Mouse (Mus musculus): ENCODE measurements around the gene Syce2. TPM values are rescaled to one million over a fixed set of nuclear protein-coding genes. Genes with fewer than 3 reads are reported as not detected.

The Syce2 gene
- polyA plus RNA-seq, 1 experiment from 2014 or later = 110 TPM

DNA sequence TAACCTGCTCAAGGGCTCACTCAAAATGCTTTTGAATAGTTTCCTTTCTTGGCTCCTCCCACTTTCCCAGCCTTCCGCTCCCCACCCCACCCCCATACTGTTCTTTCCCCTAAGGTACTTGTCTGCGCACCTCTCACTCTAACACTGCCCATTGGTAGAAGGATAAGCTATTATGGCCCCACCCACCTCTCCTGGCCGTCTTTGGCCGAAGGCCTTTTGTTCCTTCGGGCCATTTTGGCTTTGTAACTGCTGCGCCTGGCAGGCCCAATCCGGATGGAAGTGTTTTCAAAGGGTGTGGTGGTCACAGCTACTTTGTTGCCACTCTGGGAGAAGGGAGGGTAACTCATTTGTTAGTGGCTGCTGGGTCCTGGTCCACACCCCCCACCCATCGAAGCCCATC, 43.4 kb downstream of the Syce2 start:
- no peak for ATAC-seq
- Histone ChIP-seq H3K4me3 (no peak overlapping the region), H3K27ac (no peak overlapping the region), H3K36me3 (peaks cover 18% of the 10 kb centered on the region), H3K27me3 (replicated peaks) (peaks cover 85% of the 10 kb centered on the region), H3K4me2 (no peak overlapping the region; the same call in 1 of the 2 replicates), H3K9me3 (replicated peaks) (no peaks in the 10 kb centered on the region), H3K4me1 (peaks cover 25% of the 10 kb centered on the region), H3K9ac (no peak overlapping the region)
- WGBS (ENCODE audit: insufficient replicate concordance) = 85% methylated on average over 8 of the region's 8 CpGs

DNA sequence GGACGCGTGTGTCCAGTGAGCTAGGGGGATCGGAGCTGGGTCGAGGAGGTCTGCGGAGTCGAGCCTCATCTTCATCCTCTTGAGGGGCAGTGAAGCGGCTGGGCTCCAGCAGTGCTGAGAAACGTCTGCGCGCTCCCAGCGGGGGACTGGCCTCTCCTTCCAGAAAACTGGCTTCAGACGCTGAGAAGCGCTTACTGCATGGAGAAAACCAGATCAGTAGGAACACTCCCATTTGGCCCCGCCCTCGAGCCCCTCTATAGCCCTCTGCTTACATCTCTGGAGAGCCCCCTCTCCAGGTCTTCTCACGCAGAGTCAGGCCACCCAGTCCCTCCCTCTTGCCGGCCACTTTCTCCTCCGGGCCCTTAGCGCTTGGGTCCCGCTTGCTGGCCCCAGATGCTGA, 45.9 kb downstream of the Syce2 start:
- Histone ChIP-seq H3K27me3 (replicated peaks) (peaks cover 72% of the 10 kb centered on the region), H3K36me3 (no peaks in the 10 kb centered on the region), H3K9ac (no peak overlapping the region), H3K27ac (no peak overlapping the region), H3K4me3 (no peak overlapping the region), H3K4me2 (no peak overlapping the region), H3K9me3 (replicated peaks) (no peaks in the 10 kb centered on the region), H3K4me1 (peaks cover 13% of the 10 kb centered on the region)
- no peak for ATAC-seq
- 27% methylated on average over 20 of the region's 20 CpGs for WGBS (ENCODE audit: insufficient replicate concordance)

DNA sequence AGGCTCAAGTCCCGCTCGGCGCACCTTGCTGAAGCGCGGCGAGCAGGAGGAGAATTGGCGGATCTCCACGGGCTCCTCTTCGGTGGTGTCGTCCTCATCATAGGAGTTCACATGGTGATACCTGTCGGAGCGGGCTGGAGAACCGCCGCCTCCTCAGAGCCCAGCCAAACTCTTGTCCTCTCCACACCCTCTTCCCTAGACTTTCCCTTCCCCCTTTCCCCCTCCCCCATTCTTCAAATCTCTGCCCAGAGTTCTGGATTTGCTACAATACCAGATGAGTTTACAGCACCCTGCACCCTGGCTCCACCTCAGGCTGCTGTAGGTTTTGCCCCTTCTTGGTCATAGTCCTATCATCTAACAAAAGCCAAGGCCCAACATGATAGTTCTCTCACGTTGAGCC, 46.7 kb downstream of the Syce2 start:
- WGBS (ENCODE audit: insufficient replicate concordance) = 79% methylated on average over 15 of the region's 15 CpGs
- no peak for ATAC-seq

DNA sequence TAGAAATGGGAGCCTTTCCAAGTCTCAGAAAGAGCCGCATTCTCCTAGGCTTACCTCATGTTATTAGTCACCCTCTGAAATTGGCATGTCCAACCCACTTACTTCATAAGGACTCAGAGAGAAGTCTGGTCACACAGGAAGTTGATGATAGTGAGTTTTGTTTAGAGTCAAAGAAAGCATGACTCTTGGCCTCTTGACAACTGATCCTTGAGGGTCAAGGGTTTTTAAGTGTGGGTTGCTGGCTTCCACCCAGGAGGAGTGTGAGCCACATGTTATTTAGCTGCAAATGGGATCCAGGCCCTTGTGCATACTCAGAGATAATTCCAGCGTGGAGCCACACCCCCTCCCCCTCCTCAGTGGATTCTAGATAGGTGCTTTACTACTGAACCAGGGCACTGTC, 49.7 kb downstream of the Syce2 start:
- Histone ChIP-seq H3K4me2 (no peak overlapping the region), H3K9me3 (replicated peaks) (no peaks in the 10 kb centered on the region)
- WGBS (ENCODE audit: insufficient replicate concordance) = 61% methylated on average over 2 of the region's 2 CpGs

More for the DNA sequence above, 46.7 kb downstream of the Syce2 start:
- H3K4me3 ChIP-seq = no peak overlapping the region
- no peak overlapping the region for H3K4me2 ChIP-seq
- no peaks in the 10 kb centered on the region for H3K36me3 ChIP-seq
- H3K27me3 ChIP-seq (replicated peaks) = peaks cover 69% of the 10 kb centered on the region
- no peak overlapping the region for H3K27ac ChIP-seq
- no peak overlapping the region for H3K9ac ChIP-seq
- H3K9me3 ChIP-seq (replicated peaks) = no peaks in the 10 kb centered on the region
- H3K4me1 ChIP-seq = peaks cover 4% of the 10 kb centered on the region

DNA sequence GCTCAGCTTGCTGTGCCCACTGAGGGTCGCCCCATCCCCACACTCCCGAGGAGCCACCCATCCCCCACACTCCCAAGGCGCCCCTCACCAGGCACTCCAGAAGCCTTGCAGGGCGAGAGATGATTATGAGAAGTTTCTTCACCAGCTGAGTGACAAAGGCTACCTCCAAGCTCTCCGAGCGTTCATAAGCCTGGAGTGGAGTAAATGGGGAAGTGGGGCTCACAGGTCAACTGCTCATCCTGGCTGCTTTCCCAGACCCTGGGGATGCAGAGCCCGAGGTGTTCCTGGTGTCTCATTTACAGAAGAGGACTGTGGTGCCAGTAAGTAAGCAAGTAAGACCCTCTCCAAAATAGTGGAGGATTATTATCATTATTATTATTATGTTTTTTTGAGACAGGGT, 53.6 kb downstream of the Syce2 start:
- no peak overlapping the region for H3K4me3 ChIP-seq
- H3K4me2 ChIP-seq = no peak overlapping the region
- WGBS (ENCODE audit: insufficient replicate concordance) = 41% methylated on average over 7 of the region's 7 CpGs
- peaks cover 8% of the 10 kb centered on the region for H3K4me1 ChIP-seq
- ATAC-seq = no peak
- no peaks in the 10 kb centered on the region for H3K9me3 ChIP-seq (replicated peaks)
- H3K9ac ChIP-seq = no peak overlapping the region
- H3K27me3 ChIP-seq (replicated peaks) = peaks cover 75% of the 10 kb centered on the region
- H3K27ac ChIP-seq = no peak overlapping the region
- H3K36me3 ChIP-seq = no peaks in the 10 kb centered on the region

More for the DNA sequence above, 49.7 kb downstream of the Syce2 start:
- Histone ChIP-seq H3K27ac (no peak overlapping the region), H3K36me3 (no peaks in the 10 kb centered on the region), H3K4me3 (no peak overlapping the region), H3K4me1 (no peaks in the 10 kb centered on the region; the same call in 1 of the 2 replicates), H3K9ac (no peak overlapping the region), H3K27me3 (replicated peaks) (peaks cover 76% of the 10 kb centered on the region)
- no peak for ATAC-seq

DNA sequence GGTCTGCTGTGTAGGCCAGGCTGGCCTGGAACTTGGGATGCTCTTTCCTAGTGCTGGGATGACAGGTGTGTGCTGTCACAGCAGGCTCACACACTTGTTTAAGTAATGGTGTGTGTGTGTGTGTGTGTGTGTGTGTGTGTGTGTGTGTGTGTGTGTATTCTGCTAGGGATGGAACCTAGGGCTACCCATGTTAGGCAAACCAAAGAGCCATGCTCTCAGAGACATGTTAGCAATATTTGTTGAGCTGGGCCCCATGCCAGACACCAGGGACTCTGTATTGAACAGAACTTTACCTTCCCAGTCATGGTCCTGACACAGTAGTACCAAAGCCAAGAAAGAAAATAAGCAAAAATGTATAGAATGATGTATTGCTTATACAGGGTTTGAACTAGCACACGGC, 55.6 kb downstream of the Syce2 start:
- no peak for ATAC-seq
- Histone ChIP-seq H3K4me1 (peaks cover 8% of the 10 kb centered on the region), H3K9ac (no peak overlapping the region), H3K9me3 (replicated peaks) (no peaks in the 10 kb centered on the region), H3K4me3 (no peak overlapping the region), H3K27ac (no peak overlapping the region), H3K27me3 (replicated peaks) (peaks cover 88% of the 10 kb centered on the region), H3K4me2 (no peak overlapping the region), H3K36me3 (no peaks in the 10 kb centered on the region)
- WGBS (ENCODE audit: insufficient replicate concordance) = 56% methylated on average over 1 of the region's 1 CpGs

DNA sequence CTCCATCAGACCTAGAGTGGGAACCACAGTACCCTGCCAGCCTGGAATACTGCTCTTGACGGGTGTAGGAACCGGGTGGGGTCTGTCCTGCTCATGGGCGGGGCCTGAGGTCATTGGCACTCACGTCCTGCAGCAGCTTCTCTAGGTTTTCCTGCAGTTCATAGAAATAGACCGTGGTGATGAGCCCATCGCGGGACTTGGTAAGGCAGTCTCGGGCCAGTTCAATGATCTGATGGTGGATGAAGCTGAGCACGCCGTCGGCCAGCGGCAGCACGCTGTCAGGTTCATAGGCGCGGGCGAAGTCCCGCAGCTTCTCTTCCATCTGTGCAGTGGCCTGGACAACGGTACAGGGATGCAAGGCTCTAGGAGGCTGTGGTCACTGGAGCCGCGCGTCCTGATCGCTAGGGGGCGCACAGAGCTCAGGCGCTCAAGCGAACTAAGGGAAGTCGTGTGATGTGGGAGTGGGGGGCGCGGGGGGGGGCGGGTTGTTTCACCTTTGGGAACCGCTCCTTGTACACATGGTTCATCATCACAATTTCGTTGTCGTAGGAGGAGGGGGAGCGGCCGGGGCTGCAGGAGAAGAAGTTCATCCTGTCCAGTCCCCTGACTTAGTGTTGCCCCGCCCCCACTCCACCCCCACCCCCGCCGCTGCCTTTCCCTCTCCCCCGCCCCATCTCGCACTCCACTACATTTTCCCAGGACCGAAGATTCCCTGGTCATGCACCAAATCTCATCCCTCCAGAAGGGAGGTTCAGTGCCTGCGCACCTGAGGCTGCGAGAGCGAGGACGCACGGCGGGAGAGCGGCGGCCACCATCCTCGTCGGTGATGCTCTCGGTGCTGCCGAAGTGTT, 56.8 kb downstream of the Syce2 start:
- Histone ChIP-seq H3K4me2 (peak overlapping the region; percentile 54), H3K4me1 (peaks cover 8% of the 10 kb centered on the region), H3K36me3 (no peaks in the 10 kb centered on the region), H3K27ac (no peak overlapping the region), H3K9me3 (replicated peaks) (no peaks in the 10 kb centered on the region), H3K9ac (no peak overlapping the region), H3K27me3 (replicated peaks) (peaks cover 92% of the 10 kb centered on the region), H3K4me3 (peak overlapping the region; percentile 10; the same call in 1 of the 2 replicates)
- peak; percentile 53; the same call in 1 of the 2 replicates for ATAC-seq
- WGBS (ENCODE audit: insufficient replicate concordance) = 7% methylated on average over 46 of the region's 52 CpGs

DNA sequence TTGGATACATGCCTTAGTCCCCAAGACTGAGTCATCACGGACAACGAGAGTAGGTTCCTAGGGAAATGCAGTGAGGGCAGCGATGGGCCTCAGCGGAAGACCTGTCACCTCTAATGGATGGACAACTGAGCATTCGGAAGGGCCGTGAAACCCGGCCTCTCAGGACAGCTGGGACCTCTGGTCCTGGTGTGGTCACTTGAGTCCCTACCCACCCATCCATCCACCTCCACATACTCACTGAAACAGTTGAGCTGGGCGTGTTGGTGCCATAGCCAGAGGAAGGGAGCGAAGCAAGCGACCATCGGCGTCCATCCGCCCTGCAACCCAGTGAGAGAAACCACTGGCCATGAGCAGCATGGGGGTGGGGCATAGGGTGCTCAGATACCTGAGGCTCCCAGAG, 58.7 kb downstream of the Syce2 start:
- WGBS (ENCODE audit: insufficient replicate concordance) = 72% methylated on average over 13 of the region's 13 CpGs
- H3K27me3 ChIP-seq (replicated peaks) = peaks cover 95% of the 10 kb centered on the region

DNA sequence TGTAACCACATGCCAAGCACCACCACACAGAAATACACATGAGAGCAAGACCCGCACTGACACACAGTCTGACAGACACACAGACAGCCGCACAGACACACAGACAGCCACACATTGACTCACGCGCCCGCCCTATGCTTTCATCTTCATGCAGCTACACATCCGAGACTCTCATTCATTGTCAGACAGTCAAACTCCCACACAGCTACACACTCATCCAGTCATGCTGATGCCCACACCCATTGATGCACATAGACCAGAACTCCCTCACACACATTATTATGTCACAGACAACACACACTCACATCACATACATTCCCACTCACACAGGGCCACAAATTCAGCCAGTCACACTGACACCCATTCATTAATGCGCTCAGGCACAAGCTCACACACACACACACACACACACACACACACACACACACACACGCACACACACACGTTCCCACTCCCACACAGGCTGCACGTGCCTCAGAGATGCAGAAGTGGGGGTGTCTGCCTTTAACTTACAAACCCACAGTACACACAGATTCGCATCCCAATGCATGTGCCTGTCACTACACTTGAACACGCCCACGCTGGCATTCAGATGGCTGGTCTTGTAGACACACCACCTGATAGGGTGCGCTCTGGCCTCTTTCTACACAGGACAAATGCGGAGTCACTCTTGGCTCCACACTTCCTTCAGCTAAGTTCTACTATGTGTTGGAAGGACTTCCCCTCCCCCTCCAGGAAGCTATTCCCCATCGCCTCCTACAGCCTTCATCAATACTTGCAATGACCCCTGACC, 62.1 kb downstream of the Syce2 start:
- Histone ChIP-seq H3K4me1 (peaks cover 41% of the 10 kb centered on the region), H3K27ac (no peak overlapping the region), H3K4me2 (no peak overlapping the region), H3K9me3 (replicated peaks) (no peaks in the 10 kb centered on the region), H3K36me3 (no peaks in the 10 kb centered on the region), H3K27me3 (replicated peaks) (peaks cover 99% of the 10 kb centered on the region), H3K4me3 (no peak overlapping the region), H3K9ac (no peak overlapping the region)
- 69% methylated on average over 16 of the region's 16 CpGs for WGBS (ENCODE audit: insufficient replicate concordance)
- ATAC-seq = no peak

More for the DNA sequence above, 58.7 kb downstream of the Syce2 start:
- H3K4me3 ChIP-seq = no peak overlapping the region
- ATAC-seq = no peak
- H3K9me3 ChIP-seq (replicated peaks) = no peaks in the 10 kb centered on the region
- no peaks in the 10 kb centered on the region for H3K36me3 ChIP-seq
- H3K4me2 ChIP-seq = no peak overlapping the region
- H3K27ac ChIP-seq = no peak overlapping the region
- H3K9ac ChIP-seq = no peak overlapping the region
- H3K4me1 ChIP-seq = peaks cover 23% of the 10 kb centered on the region

DNA sequence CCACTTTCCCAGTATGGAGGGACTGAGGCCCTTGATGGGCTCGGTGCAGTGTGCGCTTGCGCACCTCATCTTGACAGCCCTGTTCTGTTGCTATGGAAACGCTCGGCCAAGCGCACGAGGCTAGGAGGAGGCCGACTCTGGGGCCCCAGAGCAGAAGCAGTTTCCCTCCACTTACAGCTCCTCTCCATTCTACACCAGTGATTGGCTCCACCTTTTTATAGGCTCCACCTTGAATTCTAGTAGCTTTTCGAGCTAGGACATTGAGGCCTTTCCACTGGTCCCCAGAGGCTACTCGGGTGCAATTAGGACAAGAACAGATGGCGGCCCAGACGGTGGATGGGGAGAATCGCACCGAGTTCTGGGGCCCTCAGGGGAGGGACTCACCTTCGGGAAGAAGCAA, 62.9 kb downstream of the Syce2 start:
- Histone ChIP-seq H3K4me3 (no peak overlapping the region), H3K27ac (no peak overlapping the region), H3K4me1 (peaks cover 38% of the 10 kb centered on the region), H3K36me3 (no peaks in the 10 kb centered on the region), H3K9ac (no peak overlapping the region), H3K4me2 (0 out of 2 replicates have a peak overlapping the region, but pooled peaks have one; percentile 0), H3K27me3 (replicated peaks) (peaks cover 99% of the 10 kb centered on the region), H3K9me3 (replicated peaks) (no peaks in the 10 kb centered on the region)
- ATAC-seq = no peak
- 5% methylated on average over 15 of the region's 15 CpGs for WGBS (ENCODE audit: insufficient replicate concordance)

DNA sequence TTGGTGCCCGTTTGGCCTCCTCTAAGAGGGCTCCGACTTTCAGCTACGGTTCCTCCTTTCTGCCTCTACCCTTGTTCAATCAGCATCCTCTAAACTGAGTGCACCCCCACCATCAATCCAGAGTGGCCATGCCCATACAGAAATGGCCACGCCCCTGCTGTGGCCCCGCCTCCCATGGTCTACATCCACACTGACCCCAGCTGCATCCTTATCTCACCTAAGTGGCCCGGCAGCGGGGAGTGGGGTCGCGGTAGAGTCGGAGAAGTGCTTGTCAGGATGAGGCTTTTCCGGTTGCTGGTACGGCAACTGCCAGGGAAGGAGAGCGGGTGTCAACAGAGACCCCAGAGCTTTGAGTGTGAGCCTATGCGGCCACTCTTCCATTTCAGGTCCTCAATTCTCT, 63.6 kb downstream of the Syce2 start:
- H3K27ac ChIP-seq = no peak overlapping the region
- ATAC-seq = no peak
- no peaks in the 10 kb centered on the region for H3K9me3 ChIP-seq (replicated peaks)
- H3K27me3 ChIP-seq (replicated peaks) = peaks cover 99% of the 10 kb centered on the region
- no peak overlapping the region for H3K4me3 ChIP-seq
- H3K4me2 ChIP-seq = no peak overlapping the region
- H3K4me1 ChIP-seq = peaks cover 38% of the 10 kb centered on the region
- H3K9ac ChIP-seq = no peak overlapping the region
- WGBS (ENCODE audit: insufficient replicate concordance) = 4% methylated on average over 14 of the region's 14 CpGs
- H3K36me3 ChIP-seq = no peaks in the 10 kb centered on the region

Measured in liver, embryonic 12.5 days (tissue).